Mouse (Mus musculus) splenic B cell, adult 2 months (primary cell): ENCODE results near the gene Abcc1.

ENCODE experiments used
- DNase-seq: peaks from one replicate; pipeline ENCODE4 v3.0.0-alpha.2; 2011; ENCODE audit warnings: low read depth, low spot score
- H3K27me3 ChIP-seq: 2 replicates; pipeline ENCODE4 v1.6.1; 2012; ENCODE audit warnings: mild to moderate bottlenecking, low read length, moderate library complexity, mixed read lengths; ENCODE audit not compliant: control insufficient read depth, poor library complexity, insufficient read depth, severe bottlenecking
- H3K36me3 ChIP-seq: 2 replicates; pipeline ENCODE4 v1.6.1; 2012; ENCODE audit warnings: mild to moderate bottlenecking, low read length, moderate library complexity, mixed read lengths; ENCODE audit not compliant: control insufficient read depth, poor library complexity, insufficient read depth, severe bottlenecking

Abcc1 gene

DNA sequence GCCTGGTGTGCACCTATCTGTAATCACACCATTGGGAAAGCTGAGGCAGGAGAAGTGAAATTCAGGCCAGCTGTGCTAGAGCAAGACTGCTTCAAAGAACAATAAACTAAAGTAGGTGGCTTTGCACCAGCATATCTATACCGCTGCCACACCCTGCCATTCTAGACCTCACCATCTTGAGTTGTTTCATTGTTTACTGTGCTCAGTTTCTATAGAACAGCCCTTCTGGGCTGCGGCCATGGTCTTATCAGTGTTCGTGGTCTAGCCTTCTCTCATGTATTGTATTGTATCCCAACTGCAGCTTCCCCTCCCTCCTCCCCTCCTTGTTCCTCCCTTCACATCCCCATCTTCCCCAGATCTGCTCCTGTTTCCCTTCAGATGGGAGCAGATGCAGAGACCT is 2.1 kb downstream of the Abcc1 start:
- H3K36me3 ChIP-seq, result no peaks in the 10 kb centered on the region
- no peaks in the 10 kb centered on the region for H3K27me3 ChIP-seq
- DNase-seq, result no peak

DNA sequence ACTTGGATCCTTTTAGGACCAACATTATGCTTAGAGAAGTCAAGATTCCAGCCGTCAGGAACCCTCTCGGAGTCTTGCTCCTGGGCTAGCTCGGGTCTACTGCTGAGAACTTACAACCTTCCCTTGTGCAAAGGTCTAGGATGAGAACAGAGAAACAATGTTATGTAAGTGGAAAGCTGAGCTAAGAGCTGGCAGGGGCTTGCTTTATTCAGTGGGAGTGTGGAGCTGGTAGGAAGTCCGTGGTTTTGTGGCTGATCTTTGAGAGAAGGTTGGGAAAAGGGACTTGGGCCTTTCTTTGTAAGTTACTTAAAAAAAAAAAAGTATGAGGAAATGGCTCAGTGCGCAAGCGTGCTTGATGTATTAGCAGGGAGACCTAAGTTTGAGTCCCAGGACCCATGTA is 2.7 kb downstream of the Abcc1 start:
- Histone ChIP-seq H3K36me3 (no peaks in the 10 kb centered on the region), H3K27me3 (no peaks in the 10 kb centered on the region)
- no peak for DNase-seq

DNA sequence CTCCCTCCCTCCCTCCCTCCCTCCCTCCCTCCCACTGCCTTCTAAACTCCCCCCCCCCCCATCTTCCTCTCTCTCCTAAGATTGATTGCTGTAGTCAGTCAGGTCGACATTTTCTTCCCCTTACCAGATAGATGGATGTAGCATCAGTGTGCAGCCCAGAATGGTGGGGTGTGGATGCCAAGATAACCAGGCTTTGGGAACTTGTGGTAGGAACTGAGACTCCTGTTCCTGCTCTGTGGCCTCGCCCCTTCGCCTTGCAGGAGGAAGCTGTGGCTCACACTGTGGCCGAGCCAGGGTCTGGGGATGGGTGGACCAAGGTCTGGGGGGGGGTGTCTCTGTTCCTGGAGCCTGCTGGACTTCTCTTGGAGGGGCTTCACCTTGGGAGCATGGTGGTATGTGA is 4.1 kb downstream of the Abcc1 start:
- no peak for DNase-seq
- Histone ChIP-seq H3K27me3 (no peaks in the 10 kb centered on the region), H3K36me3 (no peaks in the 10 kb centered on the region)

DNA sequence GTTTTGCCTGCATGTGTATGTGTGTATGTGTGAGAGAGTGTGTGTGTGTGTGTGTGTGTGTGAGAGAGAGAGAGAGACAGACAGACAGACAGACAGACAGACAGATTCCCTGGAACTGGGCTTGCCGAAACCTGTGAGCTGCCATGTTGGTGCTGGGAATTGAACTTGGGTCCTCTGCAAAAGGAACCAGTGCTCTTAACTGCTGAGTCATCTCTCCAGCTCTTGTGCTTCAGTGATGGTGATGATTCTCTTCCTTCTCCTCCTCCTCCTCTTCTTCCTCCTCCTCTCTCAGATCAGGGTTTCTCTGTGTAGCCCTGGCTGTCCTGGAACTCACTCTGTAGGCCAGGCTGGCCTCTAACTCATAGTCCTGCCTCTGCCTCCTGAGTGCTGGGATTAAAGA is 4.7 kb downstream of the Abcc1 start:
- Histone ChIP-seq H3K27me3 (no peaks in the 10 kb centered on the region), H3K36me3 (no peaks in the 10 kb centered on the region)
- DNase-seq, result no peak

GRCm38 (mm10) chr16:14371367-14371766 is 10.0 kb downstream of the Abcc1 start:
- no peaks in the 10 kb centered on the region for H3K27me3 ChIP-seq
- no peaks in the 10 kb centered on the region for H3K36me3 ChIP-seq
- no peak for DNase-seq

GRCm38 (mm10) chr16:14372382-14372781 is 11.0 kb downstream of the Abcc1 start:
- DNase-seq, result no peak
- Histone ChIP-seq H3K36me3 (no peaks in the 10 kb centered on the region), H3K27me3 (no peaks in the 10 kb centered on the region)

GRCm38 (mm10) chr16:14372817-14373301 is 11.5 kb downstream of the Abcc1 start:
- Histone ChIP-seq H3K36me3 (no peaks in the 10 kb centered on the region), H3K27me3 (no peaks in the 10 kb centered on the region)
- DNase-seq, result no peak

DNA sequence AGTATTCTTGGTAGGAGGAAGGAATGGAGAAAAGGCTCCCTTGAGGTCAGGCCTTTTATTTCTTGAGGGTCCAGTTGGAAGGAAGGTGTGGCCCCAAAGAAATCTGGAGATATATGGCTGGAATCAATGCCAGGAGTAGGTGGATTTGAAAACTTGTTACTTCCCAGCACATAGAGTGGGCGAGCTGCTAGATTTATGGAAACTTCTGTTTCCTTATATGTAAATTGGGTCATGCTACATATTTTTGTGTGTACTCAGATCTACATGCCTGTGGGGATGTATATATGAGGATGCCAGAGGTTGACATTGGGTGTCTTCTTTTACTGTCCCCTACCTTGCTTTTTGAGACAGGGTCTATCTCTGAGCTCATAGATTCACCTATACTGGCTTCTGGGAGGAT is 14.6 kb downstream of the Abcc1 start:
- Histone ChIP-seq H3K36me3 (no peaks in the 10 kb centered on the region), H3K27me3 (no peaks in the 10 kb centered on the region)
- DNase-seq, result no peak

DNA sequence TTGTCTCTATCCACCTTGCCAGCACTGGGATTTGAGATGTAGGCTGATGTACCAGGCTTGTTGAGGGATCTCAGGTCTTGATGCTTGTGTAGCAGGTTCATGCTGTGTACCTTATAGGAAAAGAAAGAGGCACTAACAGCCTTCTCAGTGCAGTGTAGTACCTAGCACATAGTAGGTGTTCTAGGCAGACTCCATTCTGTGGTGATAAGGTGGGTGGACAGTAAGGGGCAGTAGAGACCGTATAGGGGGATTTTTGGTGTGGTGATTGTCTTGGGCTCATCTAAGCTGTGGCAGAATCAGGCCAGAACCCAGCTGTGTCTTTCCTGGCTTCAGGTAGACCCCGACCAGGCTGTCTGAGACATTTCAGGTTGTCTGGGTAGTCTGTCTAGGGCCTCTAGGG is 15.0 kb downstream of the Abcc1 start:
- no peak for DNase-seq
- Histone ChIP-seq H3K36me3 (no peaks in the 10 kb centered on the region), H3K27me3 (no peaks in the 10 kb centered on the region)

DNA sequence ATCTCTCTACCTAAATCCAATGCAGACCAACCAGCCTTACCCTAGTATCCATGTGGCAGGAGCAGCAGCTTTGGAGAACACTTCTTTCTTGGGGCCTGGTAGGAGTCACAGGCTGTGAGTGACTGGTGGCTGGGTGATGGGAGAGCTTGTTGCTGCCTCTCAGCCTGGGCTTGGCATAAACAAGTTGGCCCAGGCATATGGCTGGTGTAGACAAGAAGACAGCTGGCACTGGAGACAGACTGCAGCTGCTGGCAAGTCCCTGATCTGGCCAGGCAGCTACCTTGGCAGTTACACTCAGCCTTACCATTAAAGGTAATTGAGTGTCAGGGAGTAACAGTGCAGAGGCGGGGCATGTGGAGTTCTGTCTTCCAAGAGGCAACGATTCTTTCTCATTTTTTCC is 16.0 kb downstream of the Abcc1 start:
- DNase-seq, result no peak
- Histone ChIP-seq H3K27me3 (no peaks in the 10 kb centered on the region), H3K36me3 (no peaks in the 10 kb centered on the region)

DNA sequence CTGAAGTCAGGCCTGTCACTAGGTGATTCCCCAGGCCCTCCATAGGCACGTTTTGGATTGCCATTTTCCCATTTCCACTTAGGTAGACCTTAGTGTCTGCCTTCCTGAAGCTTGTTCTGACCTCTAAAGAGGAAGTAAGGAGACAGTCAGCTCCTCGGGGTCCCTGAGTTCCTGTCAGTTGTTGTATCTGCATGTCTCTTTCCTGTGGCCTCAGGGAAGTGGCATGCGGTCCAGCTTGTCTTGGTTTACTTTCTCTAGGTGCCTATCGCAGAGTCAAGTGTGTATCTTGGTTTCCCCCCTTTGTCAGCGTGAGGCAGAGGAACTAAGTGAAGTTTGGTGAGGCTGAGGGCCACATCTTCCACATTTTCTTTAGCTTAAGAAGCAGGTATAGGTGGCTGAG is 17.3 kb downstream of the Abcc1 start:
- DNase-seq, result peak; percentile 19

DNA sequence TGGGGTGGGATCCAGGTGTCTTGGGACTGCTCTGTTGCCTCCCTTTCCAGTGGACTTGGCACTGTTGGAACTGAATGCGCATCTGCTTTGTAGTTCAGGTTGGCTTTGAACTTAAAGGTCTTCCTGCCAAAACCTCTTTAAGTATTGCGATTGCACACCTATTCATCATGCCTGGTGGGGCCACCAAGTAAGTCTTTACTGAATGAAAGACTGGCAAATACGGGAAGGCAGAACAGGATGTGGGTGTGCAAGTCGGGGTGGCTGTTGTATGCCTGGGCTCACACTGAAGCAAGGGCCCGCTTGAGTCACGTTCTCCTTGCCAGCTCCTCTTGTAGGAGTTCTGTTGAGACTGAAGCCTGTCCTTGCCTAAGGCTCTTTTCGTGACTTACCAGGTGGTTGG is 18.5 kb downstream of the Abcc1 start:
- Histone ChIP-seq H3K36me3 (no peaks in the 10 kb centered on the region), H3K27me3 (no peaks in the 10 kb centered on the region)
- peak; percentile 31 for DNase-seq

More for the DNA sequence above, 17.3 kb downstream of the Abcc1 start:
- no peaks in the 10 kb centered on the region for H3K36me3 ChIP-seq
- H3K27me3 ChIP-seq, result no peaks in the 10 kb centered on the region

GRCm38 (mm10) chr16:14381061-14381665 is 19.8 kb downstream of the Abcc1 start:
- Histone ChIP-seq H3K27me3 (no peaks in the 10 kb centered on the region), H3K36me3 (no peaks in the 10 kb centered on the region)
- DNase-seq, result no peak

DNA sequence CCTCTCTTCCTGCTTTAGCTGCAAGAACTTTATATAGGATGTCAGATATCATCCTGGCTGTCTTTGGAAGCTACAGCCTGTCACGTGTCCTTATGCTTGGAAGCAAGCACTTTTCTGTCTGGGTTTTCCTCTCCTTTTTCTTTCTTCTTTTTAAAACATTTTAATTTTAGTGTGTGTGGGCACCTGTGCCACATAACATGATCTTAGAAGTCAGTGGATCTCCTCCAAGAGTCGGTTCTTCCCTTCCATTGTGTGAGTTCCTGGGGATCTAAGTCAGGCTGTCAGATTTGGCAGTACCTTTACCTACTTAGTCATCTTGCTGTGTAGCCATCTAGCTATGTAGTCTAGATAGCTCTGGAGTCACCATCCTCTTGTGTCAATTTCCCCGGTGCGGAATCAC is 37.9 kb downstream of the Abcc1 start:
- no peak for DNase-seq
- no peaks in the 10 kb centered on the region; the same call in 1 of the 2 replicates for H3K36me3 ChIP-seq
- no peaks in the 10 kb centered on the region for H3K27me3 ChIP-seq

GRCm38 (mm10) chr16:14403507-14403906 is 42.1 kb downstream of the Abcc1 start:
- no peaks in the 10 kb centered on the region for H3K27me3 ChIP-seq
- no peak for DNase-seq
- H3K36me3 ChIP-seq, result peaks cover 8% of the 10 kb centered on the region

DNA sequence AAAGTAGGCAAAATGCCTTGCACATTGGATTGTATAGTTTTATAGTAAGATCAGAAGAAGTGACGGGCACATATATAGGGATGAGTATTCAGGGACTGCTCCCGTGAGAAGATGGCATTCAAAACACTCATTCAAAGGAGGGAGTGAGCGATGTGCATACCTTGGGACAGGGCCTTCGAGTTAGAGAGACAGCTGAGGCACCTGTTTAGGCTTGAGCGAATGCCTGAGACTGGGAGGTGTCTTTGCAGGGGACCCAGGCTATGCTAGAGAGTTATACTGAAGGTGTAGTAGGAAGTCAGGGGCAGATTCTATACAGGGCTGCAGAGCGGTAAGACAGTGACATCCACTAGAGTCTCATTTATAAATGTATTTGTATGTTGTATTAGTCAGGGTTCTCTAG is 44.3 kb downstream of the Abcc1 start:
- H3K27me3 ChIP-seq, result no peaks in the 10 kb centered on the region

More for the DNA sequence above, 44.3 kb downstream of the Abcc1 start:
- H3K36me3 ChIP-seq, result peaks cover 8% of the 10 kb centered on the region
- DNase-seq, result no peak
